Mouse (Mus musculus) gastrocnemius, postnatal 10 days (tissue): ENCODE data around the gene Mthfd1. TPM values are rescaled to one million over a fixed set of nuclear protein-coding genes. Genes with fewer than 3 reads are reported as not detected.

Experiments
- DNase-seq: peaks from one replicate; pipeline ENCODE4 v3.0.0; 2021; ENCODE audit warnings: mixed read lengths
- total RNA-seq, 2 experiments: library from RNA; stranded (reverse); gene quantifications; 2 replicates each; pipeline ENCODE4 v1.2.3; 2021

The Mthfd1 gene
- total RNA-seq, 2 experiments from 2014 or later, result 30.3 to 30.4 TPM

GRCm38 (mm10) chr12:76300367-76300766, 45.3 kb downstream of the Mthfd1 start:
- no peak for DNase-seq

DNA sequence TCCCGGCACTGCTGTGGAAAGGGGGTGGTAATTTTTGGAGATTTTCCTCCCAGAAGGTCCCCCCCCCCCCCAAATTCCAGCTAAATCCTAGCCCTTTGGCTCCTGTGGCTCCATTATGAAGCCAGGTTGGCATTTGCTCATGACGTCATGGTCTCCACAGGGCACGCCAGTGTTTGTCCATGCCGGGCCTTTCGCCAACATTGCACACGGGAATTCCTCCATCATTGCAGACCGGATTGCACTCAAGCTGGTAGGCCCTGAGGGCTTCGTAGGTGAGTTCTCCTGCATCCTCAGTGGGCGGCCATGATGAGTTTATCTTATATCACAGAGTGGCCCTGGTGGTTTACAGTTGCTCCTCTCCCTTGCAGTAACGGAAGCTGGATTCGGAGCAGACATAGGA, 48.4 kb downstream of the Mthfd1 start:
- peak; percentile 26 for DNase-seq

DNA sequence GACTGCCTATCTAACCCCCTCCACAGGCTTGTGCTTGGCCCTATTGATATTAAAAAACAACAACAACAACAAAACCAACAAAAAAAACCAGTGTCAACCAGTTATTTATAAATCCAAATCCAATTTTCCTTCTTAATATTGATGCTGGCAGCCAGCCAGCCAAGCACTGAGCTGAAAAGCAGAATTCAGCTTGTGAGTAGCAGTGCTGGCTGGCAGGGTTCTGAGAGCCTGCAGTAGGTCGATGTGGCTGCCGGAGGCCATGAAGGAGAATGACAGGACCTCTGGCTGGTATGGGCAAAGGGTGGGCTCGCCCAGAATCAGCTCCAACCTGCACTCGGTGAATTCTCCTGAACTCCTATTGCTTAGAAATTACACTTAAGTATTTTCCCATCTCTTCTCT, 49.1 kb downstream of the Mthfd1 start:
- DNase-seq, result peak; percentile 30

- DNase-seq, result no peak
These were observed 50.0 kb downstream of the Mthfd1 start for GRCm38 (mm10) chr12:76305107-76305506.

GRCm38 (mm10) chr12:76306852-76307561, 51.9 kb downstream of the Mthfd1 start:
- no peak for DNase-seq

DNA sequence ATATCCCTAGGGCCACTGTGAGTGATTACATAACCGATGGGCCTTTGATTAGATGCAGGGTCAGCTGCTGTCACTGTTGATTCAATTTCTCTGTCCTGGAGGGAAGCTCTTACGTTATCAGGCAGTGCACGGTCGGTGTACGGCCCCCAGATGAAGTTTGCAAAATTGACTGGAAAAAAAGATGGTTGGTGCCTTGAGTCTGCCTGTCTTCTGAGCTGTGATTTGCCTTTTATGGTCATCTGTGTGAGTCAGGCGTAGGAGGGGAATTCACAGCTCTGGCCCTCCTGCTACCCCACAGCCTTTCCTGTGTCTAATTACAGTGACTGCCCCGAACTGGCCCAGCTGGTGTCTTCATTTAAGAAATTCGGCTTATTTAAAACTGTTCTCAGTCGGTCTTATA, 52.9 kb downstream of the Mthfd1 start:
- DNase-seq, result no peak

- DNase-seq, result no peak
These were observed 53.3 kb downstream of the Mthfd1 start for GRCm38 (mm10) chr12:76308436-76308835.

GRCm38 (mm10) chr12:76310007-76310406, 54.9 kb downstream of the Mthfd1 start:
- no peak for DNase-seq

DNA sequence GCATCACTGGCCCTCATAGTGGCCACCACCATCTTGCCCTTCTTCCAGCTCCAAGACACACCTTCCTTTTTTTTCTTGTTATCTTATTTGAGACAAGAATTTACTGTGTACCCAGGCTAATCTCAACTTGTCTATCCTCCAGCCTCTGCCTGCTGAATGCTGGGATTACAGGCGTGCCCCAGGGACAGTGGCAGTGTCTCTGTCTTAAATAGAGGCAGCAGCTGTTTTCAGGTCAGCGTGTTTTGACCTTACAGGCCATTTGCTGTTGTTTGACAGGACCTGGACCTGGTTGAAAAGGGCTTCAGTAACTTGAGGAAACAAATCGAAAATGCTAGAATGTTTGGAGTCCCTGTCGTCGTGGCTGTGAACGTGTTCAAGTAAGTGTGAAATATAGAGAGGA, 55.5 kb downstream of the Mthfd1 start:
- no peak for DNase-seq

DNA sequence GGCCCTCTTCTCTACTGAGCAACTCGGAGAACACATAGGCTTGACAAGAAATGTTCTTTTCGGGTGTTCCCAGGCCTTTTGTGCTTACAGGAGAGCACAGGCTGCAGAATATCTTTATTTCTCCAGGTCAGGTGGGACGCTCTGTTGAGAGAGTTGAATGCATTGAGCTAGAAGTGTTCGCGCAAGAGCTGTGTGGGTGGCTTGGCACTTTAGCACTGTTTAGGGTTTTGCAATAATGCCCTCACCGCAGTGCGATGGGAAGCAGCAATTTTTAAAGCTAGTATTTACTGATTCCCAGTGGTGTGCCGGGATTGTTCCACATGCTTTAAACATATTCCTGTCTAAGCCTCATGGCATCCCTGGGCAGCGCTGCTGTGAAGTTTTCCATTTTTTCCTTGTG, 56.1 kb downstream of the Mthfd1 start:
- DNase-seq, result no peak

DNA sequence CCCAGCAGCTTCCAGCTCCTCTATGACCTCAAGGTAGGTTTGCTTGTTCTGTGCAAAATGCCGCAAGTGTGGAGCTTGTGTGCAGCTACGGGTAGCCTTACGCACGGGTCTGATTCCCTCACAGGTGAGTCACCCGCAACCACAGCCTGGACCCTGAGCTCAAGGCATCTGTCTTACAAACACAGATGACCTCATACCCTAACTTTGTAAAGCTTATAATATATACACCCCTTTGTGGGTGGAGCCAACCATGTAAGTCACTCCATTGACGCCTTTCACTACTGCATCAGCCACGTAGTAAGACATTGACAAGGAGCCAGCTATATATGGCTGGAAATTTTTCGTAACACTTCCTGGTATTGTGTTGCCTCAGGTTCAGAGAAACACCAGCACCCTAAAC, 56.9 kb downstream of the Mthfd1 start:
- no peak for DNase-seq

GRCm38 (mm10) chr12:76318282-76319212, 63.4 kb downstream of the Mthfd1 start:
- no peak for DNase-seq

GRCm38 (mm10) chr12:76324679-76325431, 69.8 kb downstream of the Mthfd1 start, which contains the start of gene Akap5:
TSS of gene Akap5 (plus strand) at chr12:76324891.
- peak; percentile 51 for DNase-seq

DNA sequence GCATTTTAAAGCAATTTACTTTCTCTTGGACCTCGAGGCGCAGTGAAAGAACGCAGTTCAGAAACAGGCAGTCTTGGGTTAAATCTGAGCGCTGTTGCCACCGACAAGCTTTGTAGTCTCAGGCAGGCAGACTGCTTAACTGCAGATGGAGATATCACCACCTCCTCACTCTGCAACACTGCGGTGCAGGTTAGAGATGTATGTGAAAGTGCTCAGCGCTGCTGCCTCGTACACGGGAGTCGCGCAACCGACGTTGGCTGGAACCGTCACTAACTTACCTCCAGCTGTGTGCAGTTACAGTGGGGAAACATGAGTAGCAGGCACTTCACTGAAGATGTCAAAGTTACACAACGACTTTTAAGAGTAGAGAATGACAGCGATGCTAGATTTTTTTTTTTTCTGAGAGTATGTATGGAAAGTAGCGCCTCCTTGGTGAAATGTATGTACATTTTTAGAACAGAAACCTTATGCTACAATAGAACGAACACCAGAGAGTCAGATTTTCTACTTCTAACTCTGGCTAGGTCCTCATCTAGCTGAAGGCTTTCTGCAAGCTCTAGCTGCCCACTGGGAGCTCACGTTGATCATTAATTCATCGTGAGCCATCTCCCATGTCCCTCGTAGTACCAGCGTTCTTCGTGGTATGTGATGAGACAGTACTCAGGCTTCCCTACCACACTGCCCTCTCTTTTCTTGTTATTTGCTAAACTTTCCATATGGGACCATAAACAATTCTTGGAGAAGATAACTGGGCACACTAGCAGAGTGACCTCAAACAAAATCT, 71.5 kb downstream of the Mthfd1 start:
- DNase-seq, result no peak

GRCm38 (mm10) chr12:76328567-76329354, 73.7 kb downstream of the Mthfd1 start:
- no peak for DNase-seq

DNA sequence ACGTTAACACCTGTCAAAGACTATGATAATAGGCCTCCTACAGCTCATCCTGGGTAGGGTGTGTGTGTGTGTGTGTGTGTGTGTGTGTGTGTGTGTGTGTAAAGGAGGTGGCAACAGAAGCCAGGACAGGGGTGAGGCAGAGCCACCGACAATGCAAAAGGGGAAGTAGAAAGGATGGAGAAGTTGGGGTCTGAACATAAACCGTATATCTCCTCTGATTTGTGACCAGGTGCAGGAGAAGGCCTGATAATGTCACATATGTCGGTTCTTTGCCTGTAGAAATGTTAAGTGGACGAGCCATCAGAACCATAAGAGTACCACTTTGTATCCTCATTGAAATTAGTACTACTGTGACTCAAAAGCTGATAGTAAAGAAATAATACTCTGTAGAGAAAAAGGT, 78.6 kb downstream of the Mthfd1 start:
- DNase-seq, result no peak

GRCm38 (mm10) chr12:76335641-76336040, 80.5 kb downstream of the Mthfd1 start:
- DNase-seq, result no peak

DNA sequence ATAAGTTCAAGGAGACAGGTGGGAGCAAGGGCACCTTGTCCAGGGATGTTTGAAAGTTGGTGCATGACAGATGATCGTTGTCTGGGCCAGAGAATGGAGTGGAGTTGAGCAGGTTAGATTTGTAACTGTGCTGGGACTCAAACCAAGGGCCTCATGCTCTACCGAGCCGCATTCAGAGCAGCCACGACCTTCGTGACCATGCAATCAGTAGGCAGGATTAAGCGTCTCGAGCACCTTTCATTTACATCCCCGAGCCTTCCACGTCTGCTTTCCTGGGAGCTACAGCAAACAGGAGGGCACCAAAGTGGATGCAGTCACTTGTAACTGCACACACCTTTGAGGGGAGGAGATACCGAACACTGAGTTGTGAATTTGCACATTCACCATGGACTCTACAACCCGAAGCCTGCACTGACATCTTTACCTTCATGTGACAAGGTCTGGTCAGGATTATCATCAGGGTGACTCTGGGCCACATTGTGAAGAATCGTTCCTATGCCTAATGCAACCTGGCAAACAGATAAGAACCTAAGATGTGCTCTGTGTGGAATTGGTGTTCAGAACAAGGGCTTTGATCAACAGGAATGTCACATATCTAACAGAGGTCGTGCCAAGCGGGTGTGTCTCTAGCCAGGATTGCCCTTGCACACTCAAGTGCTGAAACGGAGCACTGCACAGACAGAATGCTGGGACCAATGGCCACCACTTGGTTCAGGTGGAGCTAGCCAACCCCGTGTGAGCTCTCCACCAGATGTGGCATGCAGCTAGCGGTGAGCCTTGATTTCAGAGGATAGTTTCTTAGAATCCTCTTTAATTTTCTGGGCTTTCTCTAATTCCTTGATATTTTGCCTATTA, 81.2 kb downstream of the Mthfd1 start:
- no peak for DNase-seq

- peak; percentile 54 for DNase-seq
These were observed 86.0 kb downstream of the Mthfd1 start for GRCm38 (mm10) chr12:76341080-76341479.
